9 mouse cellular contexts compared by ENCODE assay signal in the genomic region with DNA sequence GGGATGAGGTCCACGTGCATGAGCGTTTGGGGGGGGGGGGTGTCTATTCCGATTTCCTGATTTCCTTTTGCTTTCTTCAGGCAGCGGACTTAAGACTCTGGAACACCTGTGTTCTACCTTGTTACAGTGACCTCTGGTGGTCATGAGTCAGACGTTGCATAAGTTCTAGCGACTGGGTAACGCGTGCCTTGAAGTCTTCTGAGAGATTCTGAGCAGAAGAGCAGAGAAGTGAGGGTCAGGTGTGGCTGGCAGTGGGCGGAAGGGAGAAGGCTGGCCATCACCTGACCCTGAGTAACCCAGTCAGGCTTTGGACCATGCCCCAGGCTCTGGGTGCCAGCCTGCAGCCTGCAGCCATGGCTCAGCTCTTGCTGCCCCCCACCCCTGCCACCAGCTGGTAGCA.
DNase-seq lines count a peak whose midpoint lies in the region; ATAC-seq and TF ChIP-seq lines count a peak whose summit lies in the region.
"Had no signal": no experiment of that assay in that cellular context is flagged by ENCODE, and none has a peak within 500 bp of the region (broad histone marks: within the 10 kb centered on the region; RNA-seq: fewer than 3 reads in every experiment).

No protein-coding gene starts in this region.

- no peaks in the 10 kb centered on the region for H3K9me3 ChIP-seq in kidney, postnatal 0 days (replicated peaks; ENCODE audit: low read length)
- no peaks in the 10 kb centered on the region for H3K9me3 ChIP-seq in stomach, postnatal 0 days (ENCODE audit: control insufficient read depth, low read length)

- no peak for TF ChIP-seq EP300 in stomach, postnatal 0 days (optimal IDR thresholded peaks at IDR 0.05)

- DNase-seq in embryo, embryonic 10 days (ENCODE audit: low spot score), result peak; percentile 76
- no peak for DNase-seq in embryo, embryonic 9.5 days (ENCODE audit: extremely low spot score)
- peak; percentile 6 for DNase-seq in thymus, postnatal 0 days (ENCODE audit: low spot score)
- DNase-seq in thymus, postnatal 10 days (ENCODE audit: low spot score in 2 of 2), result no peak
- DNase-seq in kidney, postnatal 0 days (ENCODE audit: low spot score), result peak; percentile 64
- peak; percentile 33 for DNase-seq in stomach, postnatal 0 days (ENCODE audit: low spot score)
- DNase-seq in urinary bladder, adult 18-20 months (ENCODE audit: low spot score in 2 of 2), result no peak

- no peak overlapping the region for H3K4me3 ChIP-seq in kidney, postnatal 0 days (replicated peaks; ENCODE audit: low read depth, low read length)
- H3K4me3 ChIP-seq in stomach, postnatal 0 days (ENCODE audit: low read depth, low read length), result no peak overlapping the region
- H3K4me3 ChIP-seq: myocyte had no signal

- no peaks in the 10 kb centered on the region for H3K27me3 ChIP-seq in kidney, postnatal 0 days (ENCODE audit: insufficient read depth, low read length)
- H3K27me3 ChIP-seq in stomach, postnatal 0 days (ENCODE audit: control insufficient read depth, insufficient read depth, low read length), result no peaks in the 10 kb centered on the region

- no peak overlapping the region for H3K27ac ChIP-seq in kidney, postnatal 0 days
- no peak overlapping the region for H3K27ac ChIP-seq in stomach, postnatal 0 days (replicated peaks)

- ATAC-seq in kidney, postnatal 0 days (replicated peaks; ENCODE audit: low FRiP score, low read depth), result no peak
- no peak for ATAC-seq in stomach, postnatal 0 days (ENCODE audit: low FRiP score, low TSS enrichment)
- no peak for ATAC-seq in megakaryocyte, adult 5-6 weeks (ENCODE audit: poor library complexity, severe bottlenecking)

- TF ChIP-seq CTCF in kidney, postnatal 0 days (IDR thresholded peaks at IDR 0.05; ENCODE audit: low read depth), result peak; percentile 63
- peak; percentile 76 for TF ChIP-seq CTCF in stomach, postnatal 0 days (IDR thresholded peaks at IDR 0.05; ENCODE audit: low read depth)

- no peaks in the 10 kb centered on the region for H3K36me3 ChIP-seq in kidney, postnatal 0 days (ENCODE audit: insufficient read depth, low read length)
- no peaks in the 10 kb centered on the region for H3K36me3 ChIP-seq in stomach, postnatal 0 days (ENCODE audit: control insufficient read depth, insufficient read depth, low read length)

- 13% methylated on average over 9 of the region's 9 CpGs for WGBS in kidney, postnatal 0 days
- 11% methylated on average over 9 of the region's 9 CpGs for WGBS in stomach, postnatal 0 days

- no peak overlapping the region for H3K4me2 ChIP-seq in kidney, postnatal 0 days (ENCODE audit: low read length)
- no peak overlapping the region for H3K4me2 ChIP-seq in stomach, postnatal 0 days (replicated peaks; ENCODE audit: low read depth)

- H3K4me1 ChIP-seq in kidney, postnatal 0 days (replicated peaks; ENCODE audit: insufficient read depth, low read length), result no peaks in the 10 kb centered on the region; the same call in 1 of the 2 replicates
- H3K4me1 ChIP-seq in stomach, postnatal 0 days (replicated peaks; ENCODE audit: control insufficient read depth, insufficient read depth), result no peaks in the 10 kb centered on the region

- H3K9ac ChIP-seq in kidney, postnatal 0 days (ENCODE audit: low read depth, low read length), result no peak overlapping the region
- H3K9ac ChIP-seq in stomach, postnatal 0 days (ENCODE audit: low read length), result no peak overlapping the region

Comparison
In these comparisons a context has a peak if more than half of its experiments do, and no peak if none do; other contexts are left out.
1. DNase-seq: peak in embryo, embryonic 10 days (single experiment), thymus, postnatal 0 days (single experiment), kidney, postnatal 0 days (single experiment) and stomach, postnatal 0 days (single experiment); none in embryo, embryonic 9.5 days (single experiment), thymus, postnatal 10 days (0 of 2) and urinary bladder, adult 18-20 months (0 of 2).